Mouse (Mus musculus) cortical plate, adult 2 months (tissue): Measurements from ENCODE around the gene Gm44805. TPM values are rescaled to one million over a fixed set of nuclear protein-coding genes. Genes with fewer than 3 reads are reported as not detected.

Experiments used
- H3K27ac ChIP-seq: fragments of 200-500 bp; 2 replicates; pipeline ENCODE4 v1.5.1; 2012; ENCODE audit warnings: low read length, control low read depth, inconsistent platforms; ENCODE audit not compliant: insufficient read depth
- H3K4me1 ChIP-seq: fragments of 200-500 bp; 2 replicates; pipeline ENCODE4 v1.6.1; 2011; ENCODE audit warnings: low read length; ENCODE audit not compliant: control insufficient read depth, insufficient read depth
- H3K4me3 ChIP-seq: fragments of 200-500 bp; 2 replicates; pipeline ENCODE4 v1.5.1; 2011; ENCODE audit warnings: mild to moderate bottlenecking, low read length, control low read depth; ENCODE audit not compliant: insufficient read depth
- CTCF ChIP-seq: fragments of 200-500 bp; IDR thresholded peaks from 2 replicates; pipeline ENCODE4 v1.5.1; 2011; ENCODE audit warnings: mild to moderate bottlenecking, control low read depth, low read length; ENCODE audit not compliant: insufficient read depth; ENCODE audit errors: extremely low read depth
- POLR2A ChIP-seq: fragments of 200-500 bp; IDR thresholded peaks from 2 replicates; pipeline ENCODE4 v1.6.1; 2011; ENCODE audit warnings: mild to moderate bottlenecking, low read length, control low read depth; ENCODE audit not compliant: insufficient read depth; ENCODE audit errors: extremely low read depth
- polyA plus RNA-seq: library from polyadenylated mRNA; depleted of rRNA; stranded (reverse); fragments of >200 nt; gene quantifications from 2 replicates; pipeline ENCODE4 v1.2.3, GENCODE M21; 2012

The Gm44805 gene
- polyA plus RNA-seq, 1 experiment, result not detected

DNA sequence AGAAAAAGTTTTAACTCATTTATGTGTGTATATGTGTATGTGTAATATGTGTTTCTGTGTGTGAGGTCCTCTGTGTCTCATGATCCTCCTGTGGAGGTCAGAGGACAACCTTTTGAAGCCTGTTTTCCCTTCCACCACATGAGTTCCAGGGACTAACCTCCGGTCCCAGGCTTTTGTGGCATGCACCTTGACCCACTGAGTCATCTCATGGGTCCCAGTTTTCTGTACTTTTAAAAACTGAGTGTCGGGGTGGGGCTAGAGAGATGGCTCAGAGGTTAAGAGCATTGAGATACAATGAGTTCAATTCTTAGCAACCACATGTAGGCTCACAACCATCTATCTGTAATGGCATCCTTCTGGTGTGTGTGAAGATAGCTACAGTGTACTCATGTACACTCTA is 521 bp downstream of the Gm44805 start:
- Histone ChIP-seq H3K4me1 (no peaks in the 10 kb centered on the region), H3K27ac (no peak overlapping the region), H3K4me3 (no peak overlapping the region)
- no peak for TF ChIP-seq CTCF

DNA sequence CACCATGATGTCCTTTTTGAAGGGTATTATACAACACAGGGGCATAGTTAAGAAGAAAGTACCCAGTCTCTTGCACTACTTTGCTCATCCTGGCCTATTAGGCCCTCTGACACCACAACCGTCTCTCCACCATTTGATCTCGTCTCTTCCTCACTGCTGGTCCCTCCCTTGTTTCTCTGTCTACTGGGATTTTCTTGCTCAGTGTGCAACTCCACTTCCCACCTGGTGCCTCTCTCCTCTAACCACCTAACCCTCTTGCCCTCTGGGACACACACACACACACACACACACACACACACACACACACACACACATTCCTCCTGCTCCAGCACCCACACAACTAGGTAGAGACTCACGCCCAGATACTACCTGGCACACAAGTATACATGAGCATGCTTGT is 2.3 kb downstream of the Gm44805 start:
- Histone ChIP-seq H3K27ac (no peak overlapping the region), H3K4me3 (no peak overlapping the region), H3K4me1 (no peaks in the 10 kb centered on the region)
- TF ChIP-seq POLR2A, result no peak

DNA sequence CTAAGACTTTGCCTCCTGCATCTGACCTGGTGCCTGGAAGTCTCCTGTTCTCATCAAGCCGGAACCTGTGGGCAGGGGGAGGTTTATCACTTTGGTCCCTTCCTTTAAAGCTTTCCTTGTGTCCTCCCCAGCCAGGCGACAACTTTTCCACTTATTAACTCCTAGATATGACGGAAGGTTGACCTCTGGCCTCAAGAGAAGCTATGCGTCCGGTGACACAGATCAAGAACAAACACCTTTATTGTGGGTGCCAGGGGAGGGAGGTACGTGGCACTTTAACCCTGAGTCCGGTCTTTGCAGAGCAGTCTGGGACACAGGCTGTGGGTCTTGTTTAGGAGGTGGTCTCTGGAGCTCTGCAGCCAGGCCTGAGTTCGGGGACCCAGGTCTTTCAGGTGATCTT is 3.4 kb downstream of the Gm44805 start, which contains the start of gene Apoc2:
Gene Apoc2 (minus strand): TSS at position 70 of the 400 bp plus-strand sequence.
- Histone ChIP-seq H3K27ac (no peak within 1 kb of the TSS), H3K4me3 (no peak within 1 kb of the TSS), H3K4me1 (no peaks in the 10 kb centered on the region)
- TF ChIP-seq CTCF, result no peak
- TF ChIP-seq POLR2A, result no peak

DNA sequence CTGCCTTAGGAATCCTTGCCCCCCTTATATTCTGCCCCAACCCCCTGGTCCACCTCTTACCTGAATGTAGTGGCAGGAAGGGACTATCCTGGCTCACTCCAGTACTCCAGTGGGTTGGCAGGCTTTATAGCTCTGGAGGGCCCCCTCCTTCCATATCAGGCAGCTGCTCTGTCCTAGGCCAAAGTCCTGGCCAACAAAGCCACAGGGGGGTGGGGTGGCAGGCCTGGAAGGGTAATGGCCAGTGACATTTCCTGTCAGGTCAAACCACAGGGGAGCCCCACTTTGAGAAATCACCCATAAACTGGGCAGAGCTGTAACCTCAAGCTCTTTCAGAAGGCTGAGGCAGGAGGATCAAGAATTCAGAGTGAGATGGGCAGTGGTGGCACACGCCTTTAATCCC is 4.6 kb downstream of the Gm44805 start:
- H3K4me1 ChIP-seq, result no peaks in the 10 kb centered on the region
- H3K4me3 ChIP-seq, result no peak overlapping the region
- no peak overlapping the region for H3K27ac ChIP-seq
- no peak for TF ChIP-seq CTCF
- no peak for TF ChIP-seq POLR2A

DNA sequence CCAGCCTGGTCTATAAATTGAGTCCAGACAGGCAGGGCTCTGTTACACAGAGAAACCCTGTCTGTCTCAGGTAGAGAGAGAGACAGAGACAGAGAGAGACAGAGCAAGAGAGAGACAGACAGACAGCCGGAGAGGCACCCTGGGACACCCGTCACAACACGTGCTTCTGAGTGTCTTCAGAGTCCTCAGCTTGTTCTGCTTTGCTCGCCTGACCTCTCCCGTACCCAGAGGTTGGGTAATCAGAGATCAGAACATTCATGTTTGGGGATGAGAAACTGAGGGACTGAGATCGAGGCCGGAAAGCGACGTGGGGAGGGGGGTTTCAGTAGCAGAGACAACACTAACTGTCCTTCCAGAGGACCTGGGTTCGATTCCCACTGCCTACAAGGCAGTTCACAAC is 5.4 kb downstream of the Gm44805 start:
- no peak overlapping the region for H3K4me3 ChIP-seq
- no peaks in the 10 kb centered on the region for H3K4me1 ChIP-seq
- TF ChIP-seq CTCF (no peak), POLR2A (no peak)
- no peak overlapping the region for H3K27ac ChIP-seq

DNA sequence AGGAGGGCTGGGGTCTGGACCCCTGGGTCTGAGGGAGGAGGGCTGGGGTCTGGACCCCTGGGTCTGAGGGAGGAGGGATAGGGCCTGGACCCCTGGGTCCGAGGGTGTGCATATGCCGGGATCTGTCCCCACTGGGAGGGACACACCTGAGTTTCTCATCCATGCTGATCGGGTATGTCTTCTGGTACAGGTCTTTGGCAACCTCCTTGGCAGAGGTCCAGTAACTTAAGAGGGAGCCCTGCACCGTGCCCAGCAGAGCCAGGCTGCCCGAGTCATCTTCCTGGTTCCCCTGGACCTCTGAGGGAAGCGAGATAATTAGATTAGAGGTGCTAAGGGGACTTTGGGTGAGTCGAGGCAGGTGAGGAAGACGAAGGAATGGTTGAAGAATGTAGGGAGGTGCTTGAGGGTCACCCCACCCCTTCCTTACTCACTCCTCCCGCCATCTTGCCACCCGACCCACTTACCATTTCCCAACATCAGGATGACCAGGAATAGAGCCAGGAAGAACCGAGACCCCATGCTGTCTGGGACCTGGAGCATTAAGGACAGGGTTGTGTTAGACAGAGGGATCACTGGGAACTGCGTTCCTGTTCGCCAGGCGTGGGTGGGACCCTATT is 8.0 kb downstream of the Gm44805 start:
- no peak overlapping the region for H3K4me3 ChIP-seq
- H3K4me1 ChIP-seq, result no peaks in the 10 kb centered on the region; the same call in 1 of the 2 replicates
- no peak for TF ChIP-seq POLR2A
- no peak for TF ChIP-seq CTCF
- H3K27ac ChIP-seq, result no peak overlapping the region

DNA sequence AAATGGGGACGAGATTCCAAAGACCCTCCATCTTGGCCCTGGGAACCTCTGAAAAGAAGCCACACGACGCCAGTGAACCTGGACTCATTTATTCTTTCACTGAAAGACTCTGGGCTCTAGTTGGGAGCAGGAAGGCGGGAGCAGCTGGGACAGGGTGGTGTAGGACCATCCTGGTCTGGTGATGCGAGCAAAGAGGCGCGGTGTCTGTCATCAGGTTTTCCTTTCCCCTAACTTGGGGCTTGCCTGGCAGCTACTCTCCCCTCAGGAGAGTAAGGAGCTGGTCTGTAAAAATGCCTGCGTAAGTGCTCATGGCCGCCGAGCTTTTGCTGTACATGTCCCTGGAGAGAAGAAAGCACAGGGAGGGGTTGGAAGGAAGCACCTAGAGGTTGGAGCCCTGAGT is 9.7 kb downstream of the Gm44805 start:
- TF ChIP-seq CTCF (no peak), POLR2A (no peak)
- H3K4me3 ChIP-seq, result no peak overlapping the region
- H3K4me1 ChIP-seq, result no peaks in the 10 kb centered on the region; the same call in 1 of the 2 replicates
- no peak overlapping the region for H3K27ac ChIP-seq

DNA sequence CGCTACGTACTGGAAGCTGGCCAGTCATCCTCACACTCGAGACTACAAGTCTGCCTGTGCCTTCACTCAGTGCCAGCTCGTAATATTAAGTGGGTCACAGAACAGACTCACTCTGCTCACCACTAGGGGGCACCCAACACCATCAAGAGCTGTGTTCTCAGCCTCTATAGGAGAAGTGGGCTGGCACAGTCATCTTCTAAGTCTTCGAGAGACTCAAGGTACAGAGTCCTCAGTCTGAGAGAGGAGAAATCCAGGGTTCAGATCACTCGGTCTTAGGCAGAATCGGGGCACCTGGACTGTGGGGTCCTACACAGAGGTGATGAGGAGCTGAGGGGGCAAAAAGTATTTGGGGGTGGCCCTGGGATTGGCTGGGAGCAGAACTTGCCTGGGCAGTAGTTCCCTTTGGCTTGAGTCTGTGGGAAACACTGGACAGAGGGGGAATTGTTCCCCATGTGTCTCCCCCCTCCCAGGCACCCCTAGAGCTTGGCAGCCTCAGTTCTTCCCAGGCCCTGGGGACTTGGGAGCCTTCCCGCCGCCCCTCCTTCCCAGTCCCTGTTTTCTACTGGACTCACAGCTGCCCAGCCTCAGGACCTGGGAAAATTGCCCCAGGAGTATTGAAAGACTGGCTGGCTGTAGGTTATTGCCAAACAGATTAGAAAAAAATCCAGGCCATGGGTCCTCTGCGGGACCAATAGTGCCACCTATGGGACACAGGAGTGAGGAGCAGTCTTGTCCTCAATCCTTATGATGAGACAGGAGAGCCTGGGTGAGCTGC is 12.1 kb downstream of the Gm44805 start:
- Histone ChIP-seq H3K4me1 (no peaks in the 10 kb centered on the region; the same call in 1 of the 2 replicates), H3K27ac (peak overlapping the region; percentile 53), H3K4me3 (no peak overlapping the region)
- TF ChIP-seq POLR2A, result no peak
- TF ChIP-seq CTCF, result peak; percentile 97

DNA sequence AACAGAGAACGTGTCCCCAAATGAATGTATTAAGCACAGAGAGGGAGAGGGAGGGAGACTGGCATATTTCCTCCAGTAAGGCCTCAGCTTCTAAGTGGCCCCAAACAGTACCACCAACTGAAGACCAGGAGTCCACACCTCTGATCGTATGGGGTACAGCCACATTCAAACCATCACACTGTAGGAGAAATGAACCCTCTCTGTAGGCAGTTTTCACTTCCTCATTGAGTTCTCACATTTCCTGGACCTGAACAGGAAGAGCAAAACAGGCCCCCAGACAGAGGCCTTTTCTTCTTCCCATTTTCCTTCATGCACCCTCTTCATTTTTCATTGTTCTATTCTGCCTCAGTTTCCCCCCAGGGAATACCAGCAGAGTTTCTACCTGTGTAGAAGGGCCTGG is 13.8 kb downstream of the Gm44805 start:
- Histone ChIP-seq H3K4me1 (peaks cover 4% of the 10 kb centered on the region; the same call in 1 of the 2 replicates), H3K27ac (no peak overlapping the region), H3K4me3 (no peak overlapping the region)
- no peak for TF ChIP-seq CTCF
- TF ChIP-seq POLR2A, result no peak

DNA sequence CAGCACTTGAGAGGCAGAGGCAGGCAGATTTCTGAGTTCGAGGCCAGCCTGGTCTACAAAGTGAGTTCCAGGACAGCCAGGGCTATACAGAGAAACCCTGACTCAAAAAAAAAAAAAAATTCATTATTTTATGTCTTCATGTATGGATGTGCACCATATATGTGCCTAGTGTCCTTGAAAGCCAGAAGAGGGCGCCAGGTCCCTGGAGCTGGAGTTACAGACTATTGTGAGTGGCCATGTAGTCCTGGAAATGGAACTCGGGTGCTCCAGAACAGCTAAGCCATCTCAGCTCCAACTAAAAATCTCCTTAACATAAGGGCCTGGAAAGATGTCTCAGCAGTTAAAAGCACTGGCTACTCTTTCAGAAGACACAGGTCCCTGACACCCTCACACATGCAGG is 14.5 kb downstream of the Gm44805 start:
- Histone ChIP-seq H3K4me3 (no peak overlapping the region), H3K27ac (no peak overlapping the region), H3K4me1 (peaks cover 4% of the 10 kb centered on the region; the same call in 1 of the 2 replicates)
- TF ChIP-seq CTCF (no peak), POLR2A (no peak)
